Mouse (Mus musculus): ENCODE results near the gene Mgat5b.

DNA sequence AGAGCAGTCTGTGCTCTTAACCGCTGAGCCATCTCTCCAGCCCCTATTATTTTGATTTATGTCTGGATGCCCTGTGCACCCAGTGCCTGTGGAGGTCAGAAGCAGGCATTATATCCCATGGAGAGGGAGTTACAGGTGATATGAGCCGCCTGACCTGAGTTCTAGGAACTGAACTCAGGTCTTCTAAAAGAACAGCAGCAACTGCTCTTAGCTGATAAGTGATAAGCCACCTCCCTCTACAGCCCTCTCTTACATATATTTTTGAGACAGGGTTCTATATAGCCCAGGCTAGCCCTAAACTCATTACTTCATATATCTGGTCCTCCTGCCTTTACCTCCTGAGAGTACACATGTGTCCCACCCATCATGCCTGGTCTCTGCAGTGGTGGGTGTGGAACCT is 102.4 kb downstream of the Mgat5b start:
- TF ChIP-seq POLR2A (IDR thresholded peaks at IDR 0.05; ENCODE audit: low read depth, low read length) (no peak), CTCF (IDR thresholded peaks at IDR 0.05; ENCODE audit: extremely low read depth, insufficient read depth, insufficient read length, insufficient replicate concordance) (no peak)
